Mouse (Mus musculus) heart, postnatal 0 days (tissue): ENCODE results near the gene Il12rb1. TPM values are rescaled to one million over a fixed set of nuclear protein-coding genes. Genes with fewer than 3 reads are reported as not detected.
A peak's percentile ranks its signal among the peaks of the same experiment; 100 is the strongest.

Source experiments
- ATAC-seq: fragments of 200-750 bp; cut with Nextera tagmentation; 2 replicates; pipeline ENCODE4 v1.8.0; 2017; ENCODE audit warnings: low read depth, moderate number of reproducible peaks, moderate library complexity; ENCODE audit not compliant: insufficient read depth
- DNase-seq: peaks from one replicate; pipeline ENCODE4 v3.0.0-alpha.2; 2016; ENCODE audit warnings: low spot score
- H3K27ac ChIP-seq: fragments of 300-500 bp; sonication (generic); 2 replicates; pipeline ENCODE4 v1.5.1; 2014; ENCODE audit warnings: low read depth, mild to moderate bottlenecking
- H3K27me3 ChIP-seq: fragments of 300-500 bp; sonication (generic); 2 replicates; pipeline ENCODE4 v1.6.1; 2014; ENCODE audit warnings: low read length, mixed read lengths; ENCODE audit not compliant: control insufficient read depth, insufficient read depth
- H3K36me3 ChIP-seq: fragments of 300-500 bp; sonication (generic); replicated peaks from 2 replicates; pipeline ENCODE4 v1.6.1; 2014; ENCODE audit warnings: low read length, mixed read lengths; ENCODE audit not compliant: control insufficient read depth, insufficient read depth
- H3K4me1 ChIP-seq: fragments of 300-500 bp; sonication (generic); 2 replicates; pipeline ENCODE4 v1.6.1; 2014; ENCODE audit warnings: antibody characterized with exemption; ENCODE audit not compliant: control insufficient read depth, insufficient read depth
- H3K4me2 ChIP-seq: fragments of 300-500 bp; sonication (generic); 2 replicates; pipeline ENCODE4 v1.6.1; 2014; ENCODE audit warnings: low read depth, mild to moderate bottlenecking, low read length, moderate library complexity
- H3K4me3 ChIP-seq: fragments of 300-500 bp; sonication (generic); 2 replicates; pipeline ENCODE4 v1.5.1; 2014; ENCODE audit warnings: low read depth, low read length
- H3K9ac ChIP-seq: fragments of 300-500 bp; sonication (generic); replicated peaks from 2 replicates; pipeline ENCODE4 v1.6.1; 2014; ENCODE audit warnings: low read depth, low read length, mixed read lengths
- H3K9me3 ChIP-seq: fragments of 300-500 bp; sonication (generic); replicated peaks from 2 replicates; pipeline ENCODE4 v1.6.1; 2016; ENCODE audit warnings: low read length; ENCODE audit not compliant: control insufficient read depth
- CTCF ChIP-seq: IDR thresholded peaks from 2 replicates; pipeline ENCODE4 v1.5.1; 2016; ENCODE audit warnings: antibody characterized with exemption, control low read depth, low read depth
- EP300 ChIP-seq: IDR thresholded peaks from 2 replicates; pipeline ENCODE4 v1.6.1; 2016; ENCODE audit warnings: antibody characterized with exemption, low read depth
- WGBS: fragments of 180-500 bp; shearing (Covaris S2); extraction: QIAGEN DNeasy Blood & Tissue Kit; methylation state at CpG from one replicate; pipeline ENCODE4 v1.1.7; 2014; 5-methylcytosine and 5-hydroxymethylcytosine counted together
- polyA plus RNA-seq: library from polyadenylated mRNA; unstranded; fragments of >200 nt; fragmentation: Nextera tagmentation; extraction: Ambion mirVana; gene quantifications from 2 replicates; pipeline ENCODE4 v1.2.1, GENCODE M21; 2015
- total RNA-seq: library from RNA; depleted of rRNA; stranded (reverse); fragments of >200 nt; gene quantifications from 2 replicates; pipeline ENCODE4 v1.2.3, GENCODE M21; 2014; ENCODE audit warnings: low replicate concordance

Gene Il12rb1
- total and polyA plus RNA-seq, 2 experiments from 2014 or later: not detected

DNA sequence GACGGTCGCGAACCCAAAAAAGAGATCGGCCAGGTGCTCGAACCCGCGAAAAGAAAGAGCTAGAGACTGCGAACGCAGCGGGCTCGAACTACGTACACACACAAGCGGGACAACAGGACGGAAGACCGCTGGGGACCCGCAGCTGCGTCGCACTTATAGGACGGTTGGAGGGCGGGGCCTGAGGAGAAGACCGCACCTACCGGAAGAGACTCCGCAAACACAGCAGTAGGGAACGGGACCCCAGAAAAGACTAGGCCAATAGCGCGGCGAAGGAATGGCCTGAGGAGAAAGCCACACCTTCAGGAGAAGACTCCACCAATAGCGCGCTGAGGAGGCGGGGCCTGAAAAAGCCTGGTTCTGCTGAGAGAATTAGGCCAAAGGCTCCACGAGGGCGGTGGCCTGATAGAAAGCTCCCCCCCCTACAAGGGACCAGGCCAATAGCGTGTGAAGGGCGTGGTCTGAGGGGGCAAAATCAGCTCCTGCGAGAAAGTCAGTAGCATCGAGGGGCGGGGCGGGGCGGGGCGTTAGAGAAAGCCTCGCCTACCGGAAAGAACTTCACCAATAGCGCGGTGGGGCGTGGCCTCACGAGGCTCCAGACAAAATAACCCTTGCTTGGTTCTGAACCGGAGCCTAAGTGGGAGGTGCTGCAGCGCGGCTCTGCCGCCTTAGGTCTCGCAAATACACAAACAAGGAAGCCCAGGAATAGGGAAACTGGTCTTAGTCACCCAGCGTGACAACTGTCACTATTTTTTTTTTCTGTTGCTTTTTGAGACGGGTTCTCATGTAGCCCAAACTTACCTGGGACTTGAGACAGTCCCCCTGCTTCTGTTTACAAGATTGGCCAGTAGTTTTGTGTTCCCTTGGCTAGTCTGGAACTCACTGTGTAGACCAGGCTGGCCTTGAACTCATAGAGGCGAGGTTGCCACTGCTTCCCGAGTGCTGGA lies 31.4 kb downstream of the Il12rb1 start, which contains the start of gene Arrdc2:
Arrdc2 (minus strand) TSS at position 313 of the 944 bp plus-strand sequence.
- Histone ChIP-seq H3K4me2 (peak within 1 kb of the TSS; percentile 80), H3K9ac (peak within 1 kb of the TSS; percentile 83), H3K36me3 (peaks cover 16% of the 10 kb centered on the region; the same call in 1 of the 2 replicates), H3K4me1 (peaks cover 5% of the 10 kb centered on the region), H3K27me3 (no peaks in the 10 kb centered on the region), H3K27ac (peak within 1 kb of the TSS; percentile 96), H3K4me3 (peak within 1 kb of the TSS; percentile 74), H3K9me3 (no peaks in the 10 kb centered on the region)
- WGBS: 2% methylated on average over 55 of the region's 55 CpGs
- peak; percentile 100 for DNase-seq
- TF ChIP-seq CTCF (no peak), EP300 (peak; percentile 26; the same call in 1 of the 2 replicates)
- peak; percentile 94 for ATAC-seq

DNA sequence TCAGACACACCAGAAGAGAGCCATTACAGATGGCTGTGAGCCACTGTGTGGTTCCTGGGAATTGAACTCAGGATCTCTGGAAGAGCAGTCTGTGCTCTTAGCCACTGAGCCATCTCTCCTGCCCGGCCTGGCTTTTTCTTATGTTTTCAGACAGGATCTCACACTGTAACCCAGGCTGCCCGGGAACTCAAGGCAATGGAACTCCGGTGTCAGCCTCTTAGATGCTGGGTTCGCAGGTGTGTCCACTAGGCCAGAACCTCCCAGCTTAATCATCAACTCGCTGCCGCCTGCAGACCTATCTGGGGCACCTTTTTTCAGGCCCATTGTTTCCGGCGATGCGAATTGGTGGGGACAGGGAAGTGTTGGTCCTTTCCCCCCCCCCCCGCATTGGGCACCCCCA lies 32.3 kb downstream of the Il12rb1 start:
- H3K4me2 ChIP-seq: no peak overlapping the region
- WGBS: 51% methylated on average over 10 of the region's 10 CpGs
- H3K9ac ChIP-seq: no peak overlapping the region
- peaks cover 12% of the 10 kb centered on the region; the same call in 1 of the 2 replicates for H3K36me3 ChIP-seq
- no peak overlapping the region for H3K4me3 ChIP-seq
- H3K27ac ChIP-seq: peak overlapping the region; percentile 81; the same call in 1 of the 2 replicates
- peaks cover 5% of the 10 kb centered on the region for H3K4me1 ChIP-seq
- H3K9me3 ChIP-seq: no peaks in the 10 kb centered on the region
- DNase-seq (no peak), ATAC-seq (no peak)
- no peaks in the 10 kb centered on the region for H3K27me3 ChIP-seq
- TF ChIP-seq CTCF (no peak), EP300 (no peak)

DNA sequence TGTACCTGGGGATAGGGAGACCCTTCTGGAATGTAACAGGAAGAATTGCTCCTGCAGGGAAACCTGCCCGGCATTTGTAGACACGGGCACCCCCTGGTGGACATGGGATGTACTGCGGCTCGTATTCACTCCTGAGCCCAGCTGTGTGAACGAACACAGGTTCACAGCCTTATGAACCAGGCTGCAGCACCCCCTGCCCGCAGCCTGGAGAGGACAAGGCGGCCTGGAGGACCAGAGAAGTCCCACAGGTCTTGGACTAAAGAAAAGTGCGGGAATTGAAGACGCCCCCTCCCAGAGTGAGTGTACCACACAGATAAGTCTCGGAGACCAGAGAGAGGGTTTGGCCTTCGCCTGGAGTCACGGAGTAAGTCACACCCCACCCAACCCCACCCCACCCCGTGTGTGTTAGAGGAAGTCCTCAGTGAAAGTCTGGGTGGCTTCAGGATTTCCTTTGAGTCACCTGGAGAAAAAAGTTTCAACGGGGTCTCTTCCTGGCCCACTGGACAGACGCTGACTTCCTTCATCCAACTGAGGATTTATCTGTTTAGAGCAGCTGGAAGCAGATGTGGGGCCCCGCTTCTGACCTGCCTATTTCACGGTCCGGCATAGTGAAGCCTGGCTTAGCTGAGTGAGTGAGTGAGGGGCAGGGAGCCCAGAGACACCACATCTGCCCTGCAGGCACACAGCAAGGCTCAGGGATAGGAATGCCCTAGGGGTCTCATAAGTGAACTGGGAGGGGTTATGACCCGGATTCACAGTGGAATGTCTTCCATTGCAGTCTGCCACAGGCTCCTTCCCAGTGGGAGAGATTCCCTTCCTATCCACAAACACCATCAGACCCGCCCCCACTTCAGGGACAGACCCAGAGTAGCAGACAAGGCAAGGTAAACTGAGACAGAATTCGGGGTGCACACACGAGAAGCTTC lies 33.2 kb downstream of the Il12rb1 start:
- Histone ChIP-seq H3K27me3 (no peaks in the 10 kb centered on the region), H3K9me3 (no peaks in the 10 kb centered on the region), H3K4me2 (no peak overlapping the region), H3K4me1 (peaks cover 5% of the 10 kb centered on the region), H3K27ac (no peak overlapping the region), H3K36me3 (peaks cover 6% of the 10 kb centered on the region; the same call in 1 of the 2 replicates), H3K9ac (no peak overlapping the region), H3K4me3 (no peak overlapping the region)
- DNase-seq (peak; percentile 78), ATAC-seq (no peak)
- 32% methylated on average over 22 of the region's 22 CpGs for WGBS
- TF ChIP-seq CTCF (peak; percentile 94), EP300 (no peak)

DNA sequence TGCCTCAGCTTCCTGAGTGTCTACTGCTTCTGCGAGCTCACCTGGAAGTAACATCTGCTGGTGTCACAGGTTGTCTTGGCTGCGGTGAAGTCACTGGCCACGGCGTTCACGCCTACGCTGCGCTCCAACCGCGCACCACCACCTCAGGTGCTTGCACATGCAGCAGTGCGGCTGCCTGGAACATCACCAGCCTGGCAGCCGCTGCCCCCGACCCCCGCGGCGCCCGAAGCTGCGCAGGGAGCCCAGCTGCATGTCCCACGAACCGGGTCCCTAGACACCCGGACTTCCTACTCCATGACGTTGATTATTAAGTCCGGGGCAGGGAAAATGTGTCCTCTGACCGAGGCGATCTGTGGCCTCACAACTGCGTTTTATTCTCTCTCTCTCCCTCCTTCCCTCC lies 34.2 kb downstream of the Il12rb1 start:
- no peak overlapping the region for H3K9ac ChIP-seq
- ATAC-seq: no peak

DNA sequence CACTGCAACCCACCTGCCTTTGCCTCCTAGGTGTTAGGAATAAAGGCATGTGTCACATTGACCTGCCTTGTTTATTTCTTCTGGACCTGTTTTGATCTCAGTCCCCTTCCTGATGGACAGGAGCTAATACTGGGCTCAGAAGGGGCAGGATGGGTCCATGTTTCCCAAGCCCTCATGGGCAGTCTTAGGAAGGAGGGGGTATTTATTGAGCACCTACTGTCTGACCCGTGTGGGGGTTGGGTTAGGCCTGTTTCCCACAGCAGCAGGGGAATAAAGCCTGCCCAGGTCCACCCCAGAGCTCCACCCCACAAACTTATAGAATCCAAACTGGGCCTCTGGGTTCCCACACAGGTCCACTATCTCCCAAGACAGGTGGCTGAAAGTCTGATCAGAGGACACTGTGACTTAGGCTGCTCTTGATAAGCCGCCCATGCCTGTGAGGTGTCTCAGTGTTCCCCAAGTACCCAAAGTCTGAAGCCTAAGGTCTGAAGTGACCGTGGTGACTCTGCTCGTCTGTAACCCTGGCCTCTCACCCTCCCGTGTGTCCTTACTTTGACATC lies 35.0 kb downstream of the Il12rb1 start:
- Histone ChIP-seq H3K27ac (no peak overlapping the region), H3K4me3 (no peak overlapping the region), H3K4me2 (no peak overlapping the region), H3K9ac (no peak overlapping the region), H3K9me3 (no peaks in the 10 kb centered on the region), H3K36me3 (no peaks in the 10 kb centered on the region), H3K27me3 (no peaks in the 10 kb centered on the region), H3K4me1 (peaks cover 3% of the 10 kb centered on the region)
- DNase-seq (no peak), ATAC-seq (no peak)
- WGBS: 75% methylated on average over 5 of the region's 5 CpGs
- no peak for TF ChIP-seq CTCF

More for the DNA sequence above, 34.2 kb downstream of the Il12rb1 start:
- no peak overlapping the region for H3K27ac ChIP-seq
- H3K4me1 ChIP-seq: peaks cover 5% of the 10 kb centered on the region
- no peaks in the 10 kb centered on the region for H3K9me3 ChIP-seq
- no peaks in the 10 kb centered on the region for H3K36me3 ChIP-seq
- 58% methylated on average over 25 of the region's 25 CpGs for WGBS
- no peak for TF ChIP-seq CTCF
- TF ChIP-seq EP300: no peak
- no peak for DNase-seq
- H3K4me3 ChIP-seq: no peak overlapping the region
- H3K27me3 ChIP-seq: no peaks in the 10 kb centered on the region
- no peak overlapping the region for H3K4me2 ChIP-seq
